Mouse (Mus musculus): Measurements from ENCODE around the gene Vmn1r31. TPM values are rescaled to one million over a fixed set of nuclear protein-coding genes. Genes with fewer than 3 reads are reported as not detected.

Gene Vmn1r31
- polyA plus RNA-seq (2014; fragmentation: Nextera tagmentation; extraction: Ambion mirVana): not detected in 2 replicates

- H3K4me2 ChIP-seq (ENCODE audit: low read depth, low read length): no peak within 1 kb of the TSS
- WGBS: 86% methylated on average over 1 of the region's 1 CpGs
- no peak within 1 kb of the TSS for H3K27ac ChIP-seq (ENCODE audit: low read depth, low read length)
- H3K4me3 ChIP-seq (ENCODE audit: low read depth, low read length): no peak within 1 kb of the TSS
- no peak for ATAC-seq (ENCODE audit: low read depth)
- H3K9me3 ChIP-seq (ENCODE audit: control insufficient read depth, low read length): no peaks in the 10 kb centered on the region
- H3K36me3 ChIP-seq (ENCODE audit: control insufficient read depth, insufficient read depth, low read length): no peaks in the 10 kb centered on the region
- H3K4me1 ChIP-seq (ENCODE audit: control insufficient read depth, insufficient read depth, low read length): no peaks in the 10 kb centered on the region
- H3K9ac ChIP-seq (replicated peaks; ENCODE audit: low read depth, low read length): no peak within 1 kb of the TSS
- H3K27me3 ChIP-seq (ENCODE audit: control insufficient read depth, insufficient read depth, low read length): no peaks in the 10 kb centered on the region
These were observed at the start of gene Vmn1r31 for GRCm38 (mm10) chr6:58475230-58475629. Gene Vmn1r31 (minus strand): TSS chr6:58475330.

- H3K4me1 ChIP-seq (ENCODE audit: control insufficient read depth, insufficient read depth, low read length): no peaks in the 10 kb centered on the region
- H3K4me2 ChIP-seq (ENCODE audit: low read depth, low read length): no peak within 1 kb of the TSS
- ATAC-seq (ENCODE audit: low read depth): no peak
- H3K27ac ChIP-seq (ENCODE audit: low read depth, low read length): no peak within 1 kb of the TSS
- no peaks in the 10 kb centered on the region for H3K9me3 ChIP-seq (ENCODE audit: control insufficient read depth, low read length)
- no peaks in the 10 kb centered on the region for H3K27me3 ChIP-seq (ENCODE audit: control insufficient read depth, insufficient read depth, low read length)
- H3K4me3 ChIP-seq (ENCODE audit: low read depth, low read length): no peak within 1 kb of the TSS
- no peak within 1 kb of the TSS for H3K9ac ChIP-seq (replicated peaks; ENCODE audit: low read depth, low read length)
- no peaks in the 10 kb centered on the region for H3K36me3 ChIP-seq (ENCODE audit: control insufficient read depth, insufficient read depth, low read length)
These were observed 31.8 kb downstream of the Vmn1r31 start, which contains the start of gene Vmn1r30 for GRCm38 (mm10) chr6:58443285-58443684. Gene Vmn1r30 (minus strand): TSS chr6:58443385.

Other genes starting within 250 kb of the Vmn1r31 start
- not detected in 2 replicates for gene Vmn1r28, start 213.3 kb downstream of the Vmn1r31 start, polyA plus RNA-seq (2014; fragmentation: Nextera tagmentation; extraction: Ambion mirVana)
- not detected in 2 replicates for gene Vmn1r29, start 173.8 kb downstream of the Vmn1r31 start, polyA plus RNA-seq (2014; fragmentation: Nextera tagmentation; extraction: Ambion mirVana)
- gene Vmn1r30, start 31.9 kb downstream of the Vmn1r31 start, polyA plus RNA-seq (2014; fragmentation: Nextera tagmentation; extraction: Ambion mirVana): not detected in 2 replicates
- gene Abcg2, start 109.2 kb upstream of the Vmn1r31 start, polyA plus RNA-seq (2014; fragmentation: Nextera tagmentation; extraction: Ambion mirVana): 30.1 and 40.3 TPM in 2 replicates

Data from neural tube, embryonic 14.5 days (tissue).